25 mouse cellular contexts compared by ENCODE assay signal in the genomic region with DNA sequence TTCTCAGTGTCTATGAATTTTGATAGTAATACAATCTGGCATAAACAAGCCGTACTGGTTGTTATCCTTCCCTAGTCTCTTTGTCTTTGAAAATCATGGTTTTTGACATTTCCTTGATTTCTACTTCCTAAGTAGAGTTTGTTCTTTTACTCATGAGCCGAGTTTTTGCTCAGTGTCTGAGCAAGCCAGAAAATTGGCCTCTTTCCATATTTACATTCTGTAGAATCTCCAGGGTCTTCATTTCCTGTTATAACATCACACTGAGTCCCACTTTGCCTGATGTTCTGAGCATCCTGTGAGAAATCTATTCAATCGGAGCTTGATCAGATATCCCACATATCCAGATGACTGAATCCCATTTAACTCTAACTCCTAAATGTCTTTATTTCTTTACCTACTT.
"Had no signal": no experiment of that assay in that cellular context is flagged by ENCODE, and none has a peak within 500 bp of the region (broad histone marks: within the 10 kb centered on the region; RNA-seq: fewer than 3 reads in every experiment).

No protein-coding gene starts in this region.

- H3K27ac ChIP-seq: gastrocnemius, adult 2 months; heart, embryonic 10.5 days; hindbrain, embryonic 10.5 days; hindbrain, embryonic 12.5 days; hindbrain, embryonic 14.5 days; intestine, embryonic 15.5 days; layer of hippocampus, adult 2 months; left cerebral cortex, adult 2 months; limb, embryonic 13.5 days had no signal

- ATAC-seq: hindbrain, embryonic 16.5 days; inflammation-experienced regulatory T-cells, adult 6 months; intestine, embryonic 15.5 days; intestine, postnatal 0 days had no signal

- H3K4me2 ChIP-seq: heart, embryonic 12.5 days; hindbrain, embryonic 12.5 days; hindbrain, embryonic 14.5 days; intestine, embryonic 15.5 days; limb, embryonic 13.5 days; liver, embryonic 11.5 days had no signal

- H3K4me1 ChIP-seq: heart, embryonic 10.5 days; heart, embryonic 12.5 days; intestine, embryonic 15.5 days had no signal

- DNase-seq: gastrocnemius, adult 2 months; gastrocnemius, postnatal 10 days; gastrocnemius, postnatal 25 days; heart, adult 18-20 months; heart, postnatal 10 days; heart, postnatal 4 days; kidney, adult 18-20 months; kidney, adult 8-10 months; kidney, postnatal 10 days; kidney, postnatal 25 days; kidney, postnatal 4 days; liver had no signal

- H3K27me3 ChIP-seq: heart, embryonic 12.5 days; hindbrain, embryonic 12.5 days; intestine, embryonic 15.5 days; limb, embryonic 13.5 days had no signal

- H3K9ac ChIP-seq: heart, embryonic 12.5 days; hindbrain, embryonic 12.5 days; hindbrain, embryonic 14.5 days; intestine, embryonic 15.5 days; limb, embryonic 13.5 days had no signal

- H3K4me3 ChIP-seq: gastrocnemius, adult 2 months; heart, embryonic 10.5 days; heart, embryonic 12.5 days; hindbrain, embryonic 10.5 days; hindbrain, embryonic 12.5 days; intestine, embryonic 15.5 days; layer of hippocampus, adult 2 months; left cerebral cortex, adult 2 months; limb, embryonic 13.5 days had no signal

- H3K36me3 ChIP-seq: heart, embryonic 10.5 days; heart, embryonic 12.5 days; hindbrain, embryonic 10.5 days; hindbrain, embryonic 12.5 days; intestine, embryonic 15.5 days; limb, embryonic 13.5 days had no signal

- H3K9me3 ChIP-seq: heart, embryonic 10.5 days; heart, embryonic 12.5 days; hindbrain, embryonic 10.5 days; hindbrain, embryonic 12.5 days; intestine, embryonic 15.5 days; limb, embryonic 13.5 days had no signal
